Mouse (Mus musculus) testis, adult 10 weeks (tissue): ENCODE measurements around the gene Mrrf. TPM values are rescaled to one million over a fixed set of nuclear protein-coding genes. Genes with fewer than 3 reads are reported as not detected.

Experiments
- polyA plus RNA-seq: library from polyadenylated mRNA; stranded (reverse); fragments of 350-450 nt; fragmentation: Illumina TruSeq; extraction: RNeasy Lipid Tissue Mini Kit (QIAGEN cat#74804); gene quantifications from one replicate; pipeline ENCODE4 v1.2.3, GENCODE M21; 2014; ENCODE audit warnings: low read depth, low replicate concordance

Gene Mrrf
- polyA plus RNA-seq, result 37.3 TPM

DNA sequence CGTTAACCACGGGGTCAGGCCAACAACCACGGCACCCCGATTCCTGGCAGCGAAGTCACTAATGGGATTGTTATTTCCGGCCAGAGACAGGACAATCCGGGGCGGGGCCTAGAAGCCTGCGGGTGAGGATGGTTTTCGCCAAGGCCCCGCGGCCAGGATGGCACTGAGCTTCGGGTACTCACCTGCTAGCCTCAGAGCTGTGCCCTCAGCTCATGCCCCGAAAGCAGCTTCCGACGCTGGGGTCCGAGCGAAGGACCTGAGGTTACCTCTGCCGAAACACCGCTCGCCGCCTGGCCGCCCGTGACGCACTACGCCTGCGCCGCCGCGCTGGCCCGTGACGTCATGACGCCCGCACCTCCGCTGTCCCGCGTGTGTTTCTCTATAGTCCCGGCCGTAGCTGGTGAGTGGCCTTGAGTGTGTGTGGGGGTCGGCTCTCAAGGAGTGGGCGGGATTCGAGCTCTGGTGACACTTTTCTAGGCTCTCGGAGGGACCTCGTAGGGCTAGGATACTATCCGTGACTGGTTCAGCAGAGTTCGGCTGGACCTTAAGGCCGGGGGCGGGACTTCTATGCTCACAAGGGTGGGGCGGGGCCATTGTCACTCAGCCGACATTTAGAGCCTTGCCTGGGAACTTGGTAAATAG, at the start of gene Mrrf, which contains the start of gene Rbm18:
Mrrf (plus strand) TSS at position 90 of the 642 bp plus-strand sequence.
Rbm18 (minus strand) TSS at position 474 of the 642 bp plus-strand sequence.

DNA sequence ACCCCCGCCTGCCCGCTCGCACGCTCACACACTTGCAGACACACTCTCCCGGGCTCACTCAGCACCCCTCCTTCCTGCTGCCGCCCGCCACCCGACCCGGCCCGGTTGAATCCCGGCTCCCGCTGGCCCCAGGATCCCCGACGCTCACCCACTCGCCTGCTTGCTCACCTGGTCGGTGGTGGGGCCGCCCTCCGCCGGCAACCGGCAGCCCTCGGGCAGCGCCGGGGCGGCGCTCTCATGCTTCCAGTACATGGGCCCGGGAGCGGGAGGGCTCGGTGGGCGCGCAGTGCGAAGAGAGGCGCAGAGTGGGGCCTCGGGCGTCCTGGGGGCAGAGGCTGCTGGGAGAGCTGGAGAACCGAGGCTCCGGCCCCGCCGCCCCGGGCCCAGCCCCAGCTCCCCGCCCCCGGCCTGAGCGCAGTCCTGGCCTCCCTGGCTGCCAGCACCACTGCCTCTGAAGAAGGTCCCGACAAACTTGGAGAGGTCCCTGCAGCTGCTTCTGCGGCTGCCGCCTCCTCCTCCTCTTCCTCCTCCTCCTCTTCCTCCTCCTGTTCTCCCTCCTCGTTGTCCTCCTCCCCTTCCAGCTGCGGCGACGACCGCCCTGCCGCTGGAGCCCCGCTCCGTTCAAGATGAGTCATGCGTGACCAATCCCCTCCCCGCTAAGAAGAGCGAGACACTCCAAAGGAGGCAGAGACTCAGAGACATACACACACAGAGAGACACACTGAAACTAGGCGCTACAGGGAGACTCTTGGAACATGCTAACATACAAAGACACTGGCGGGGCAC, 31.0 kb upstream of the Mrrf start, which contains the start of gene Lhx6:
Lhx6 (minus strand) TSS at position 453 of the 786 bp plus-strand sequence.

GRCm38 (mm10) chr2:36230366-36230765, 94.2 kb downstream of the Mrrf start, which contains the start of gene Ptgs1:
Ptgs1 (plus strand) TSS chr2:36230426.

Other genes starting within 250 kb of the Mrrf start
- 39.6 TPM for gene Ttll11, start 156.5 kb upstream of the Mrrf start, polyA plus RNA-seq
- gene Ndufa8, start 87.0 kb upstream of the Mrrf start, polyA plus RNA-seq, result 3.9 TPM
- gene Morn5, start 86.9 kb upstream of the Mrrf start, polyA plus RNA-seq, result 105 TPM
- 0.66 TPM for gene Lhx6, start 31.0 kb upstream of the Mrrf start, polyA plus RNA-seq
- gene Rbm18, start 384 bp downstream of the Mrrf start, polyA plus RNA-seq, result 24.5 TPM
- gene Ptgs1, start 94.0 kb downstream of the Mrrf start, polyA plus RNA-seq, result 0.36 TPM
- gene Olfr338, start 237.1 kb downstream of the Mrrf start, polyA plus RNA-seq, result not detected